19 mouse cellular contexts compared by ENCODE assay signal in genomic region chr13:63529602-63530370, GRCm38 (mm10). TPM values are rescaled to one million over a fixed set of nuclear protein-coding genes. Genes with fewer than 3 reads are reported as not detected.
DNase-seq lines count a peak whose midpoint lies in the region; ATAC-seq and TF ChIP-seq lines count a peak whose summit lies in the region.
"Had no signal": no experiment of that assay in that cellular context is flagged by ENCODE, and none has a peak within 500 bp of the region (broad histone marks: within the 10 kb centered on the region; RNA-seq: fewer than 3 reads in every experiment).

No protein-coding gene starts in this region.

- H3K9me3 ChIP-seq in hindbrain, embryonic 12.5 days (replicated peaks), result no peaks in the 10 kb centered on the region
- H3K9me3 ChIP-seq in hindbrain, postnatal 0 days (ENCODE audit: low read length), result no peaks in the 10 kb centered on the region
- H3K9me3 ChIP-seq in lung, embryonic 16.5 days (ENCODE audit: control insufficient read depth, low read length), result no peaks in the 10 kb centered on the region
- H3K9me3 ChIP-seq in embryonic facial prominence, embryonic 14.5 days (ENCODE audit: control insufficient read depth, low read length), result no peaks in the 10 kb centered on the region
- no peaks in the 10 kb centered on the region for H3K9me3 ChIP-seq in stomach, embryonic 15.5 days
- H3K9me3 ChIP-seq in heart, embryonic 10.5 days, result no peaks in the 10 kb centered on the region
- H3K9me3 ChIP-seq: G1E; midbrain, embryonic 10.5 days had no signal

- no peak overlapping the region for H3K4me2 ChIP-seq in hindbrain, embryonic 12.5 days (replicated peaks)
- no peak overlapping the region for H3K4me2 ChIP-seq in hindbrain, postnatal 0 days (ENCODE audit: low read depth, low read length)
- no peak overlapping the region for H3K4me2 ChIP-seq in lung, embryonic 16.5 days (ENCODE audit: low read depth, low read length)
- H3K4me2 ChIP-seq in embryonic facial prominence, embryonic 14.5 days (ENCODE audit: low read depth, low read length), result no peak overlapping the region
- H3K4me2 ChIP-seq in stomach, embryonic 15.5 days, result no peak overlapping the region

- H3K4me1 ChIP-seq in hindbrain, embryonic 12.5 days, result peaks cover 57% of the 10 kb centered on the region
- H3K4me1 ChIP-seq in hindbrain, postnatal 0 days (ENCODE audit: insufficient read depth, low read length), result peaks cover 4% of the 10 kb centered on the region; the same call in 1 of the 2 replicates
- peaks cover 64% of the 10 kb centered on the region for H3K4me1 ChIP-seq in lung, embryonic 16.5 days (replicated peaks; ENCODE audit: control insufficient read depth, insufficient read depth, low read length)
- H3K4me1 ChIP-seq in lung, adult 2 months (ENCODE audit: control insufficient read depth, insufficient read depth, low read length), result peaks cover 8% of the 10 kb centered on the region
- H3K4me1 ChIP-seq in embryonic facial prominence, embryonic 14.5 days (ENCODE audit: control insufficient read depth, insufficient read depth, low read length), result peaks cover 52% of the 10 kb centered on the region
- H3K4me1 ChIP-seq in stomach, embryonic 15.5 days, result peaks cover 42% of the 10 kb centered on the region
- peaks cover 23% of the 10 kb centered on the region for H3K4me1 ChIP-seq in heart, embryonic 10.5 days

- no peak overlapping the region for H3K27ac ChIP-seq in hindbrain, embryonic 12.5 days
- H3K27ac ChIP-seq in hindbrain, postnatal 0 days, result no peak overlapping the region
- peak overlapping the region; percentile 65 for H3K27ac ChIP-seq in lung, embryonic 16.5 days (ENCODE audit: low read length)
- peak overlapping the region; percentile 71; the same call in 1 of the 2 replicates for H3K27ac ChIP-seq in embryonic facial prominence, embryonic 14.5 days (replicated peaks; ENCODE audit: low read depth, low read length)
- peak overlapping the region; percentile 13 for H3K27ac ChIP-seq in stomach, embryonic 15.5 days
- H3K27ac ChIP-seq in heart, embryonic 10.5 days, result no peak overlapping the region
- H3K27ac ChIP-seq: heart, adult 2 months had no signal

- peaks cover 68% of the 10 kb centered on the region for H3K36me3 ChIP-seq in hindbrain, embryonic 12.5 days
- peaks cover 32% of the 10 kb centered on the region for H3K36me3 ChIP-seq in hindbrain, postnatal 0 days (ENCODE audit: insufficient read depth, low read length)
- H3K36me3 ChIP-seq in lung, embryonic 16.5 days (ENCODE audit: control insufficient read depth, insufficient read depth, low read length), result peaks cover 70% of the 10 kb centered on the region
- peaks cover 82% of the 10 kb centered on the region for H3K36me3 ChIP-seq in embryonic facial prominence, embryonic 14.5 days (ENCODE audit: control insufficient read depth, insufficient read depth, low read length)
- peaks cover 25% of the 10 kb centered on the region for H3K36me3 ChIP-seq in stomach, embryonic 15.5 days
- peaks cover 100% of the 10 kb centered on the region for H3K36me3 ChIP-seq in heart, embryonic 10.5 days

- no peaks in the 10 kb centered on the region for H3K27me3 ChIP-seq in hindbrain, embryonic 12.5 days
- no peaks in the 10 kb centered on the region for H3K27me3 ChIP-seq in hindbrain, postnatal 0 days (ENCODE audit: insufficient read depth, low read length)
- no peaks in the 10 kb centered on the region for H3K27me3 ChIP-seq in lung, embryonic 16.5 days (ENCODE audit: control insufficient read depth, insufficient read depth, low read depth, low read length)
- H3K27me3 ChIP-seq in embryonic facial prominence, embryonic 14.5 days (replicated peaks; ENCODE audit: control insufficient read depth, insufficient read depth, low read length), result no peaks in the 10 kb centered on the region
- H3K27me3 ChIP-seq in stomach, embryonic 15.5 days (replicated peaks), result no peaks in the 10 kb centered on the region
- H3K27me3 ChIP-seq in heart, embryonic 10.5 days (ENCODE audit: insufficient read depth, poor library complexity, severe bottlenecking), result no peaks in the 10 kb centered on the region

- TF ChIP-seq CTCF in hindbrain, postnatal 0 days (IDR thresholded peaks at IDR 0.05; ENCODE audit: low read depth), result no peak
- TF ChIP-seq CTCF in lung, adult 2 months (IDR thresholded peaks at IDR 0.05; ENCODE audit: insufficient read depth, low read length), result no peak

- TF ChIP-seq POLR2A in lung, adult 2 months (IDR thresholded peaks at IDR 0.05; ENCODE audit: borderline replicate concordance, extremely low read depth, low read depth, low read length), result no peak

- peak; percentile 21; the same call in 1 of the 2 replicates for ATAC-seq in hindbrain, embryonic 12.5 days (ENCODE audit: low FRiP score)
- ATAC-seq in hindbrain, postnatal 0 days, result no peak
- peak; percentile 20; the same call in 1 of the 2 replicates for ATAC-seq in lung, embryonic 16.5 days (ENCODE audit: low read depth)
- no peak for ATAC-seq in embryonic facial prominence, embryonic 14.5 days (ENCODE audit: low read depth)
- no peak for ATAC-seq in stomach, embryonic 15.5 days (ENCODE audit: insufficient read depth, low FRiP score, low read depth)
- ATAC-seq: forebrain, embryonic 16.5 days; liver, postnatal 0 days had no signal

- no peak overlapping the region for H3K9ac ChIP-seq in hindbrain, embryonic 12.5 days
- H3K9ac ChIP-seq in hindbrain, postnatal 0 days (replicated peaks; ENCODE audit: low read length), result no peak overlapping the region
- H3K9ac ChIP-seq in lung, embryonic 16.5 days (ENCODE audit: low read length), result no peak overlapping the region
- no peak overlapping the region for H3K9ac ChIP-seq in embryonic facial prominence, embryonic 14.5 days (ENCODE audit: low read depth, low read length)
- no peak overlapping the region for H3K9ac ChIP-seq in stomach, embryonic 15.5 days
- H3K9ac ChIP-seq: liver, postnatal 0 days had no signal

- DNase-seq in hindbrain, postnatal 0 days (ENCODE audit: low spot score), result no peak
- DNase-seq in lung, adult 2 months, result no peak
- no peak for DNase-seq in embryonic facial prominence, embryonic 14.5 days (ENCODE audit: low spot score)
- DNase-seq in heart, embryonic 10.5 days (ENCODE audit: low spot score), result no peak
- no peak for DNase-seq in kidney, postnatal 36 days
- DNase-seq: adrenal gland, adult 2 months; B cell, adult 2 months; cerebellum, adult 2 months; heart, adult 2 months; heart, postnatal 14 days; kidney, adult 2 months; liver, postnatal 0 days; retina, postnatal 1 day had no signal

- no peak overlapping the region for H3K4me3 ChIP-seq in hindbrain, embryonic 12.5 days
- H3K4me3 ChIP-seq in hindbrain, postnatal 0 days (ENCODE audit: low read length), result no peak overlapping the region
- no peak overlapping the region for H3K4me3 ChIP-seq in lung, embryonic 16.5 days (ENCODE audit: low read length)
- no peak overlapping the region for H3K4me3 ChIP-seq in lung, adult 2 months (replicated peaks; ENCODE audit: extremely low read depth, low read depth, low read length)
- H3K4me3 ChIP-seq in embryonic facial prominence, embryonic 14.5 days (ENCODE audit: low read depth, low read length), result no peak overlapping the region
- no peak overlapping the region for H3K4me3 ChIP-seq in stomach, embryonic 15.5 days (replicated peaks)
- no peak overlapping the region for H3K4me3 ChIP-seq in heart, embryonic 10.5 days
- H3K4me3 ChIP-seq: heart, adult 2 months; midbrain, embryonic 10.5 days had no signal

- 49% methylated on average over 3 of the region's 3 CpGs for WGBS in hindbrain, embryonic 12.5 days
- 51% methylated on average over 3 of the region's 3 CpGs for WGBS in hindbrain, postnatal 0 days
- 35% methylated on average over 3 of the region's 3 CpGs for WGBS in lung, embryonic 16.5 days
- 47% methylated on average over 3 of the region's 3 CpGs for WGBS in lung, adult 2 months
- 37% methylated on average over 3 of the region's 3 CpGs for WGBS in embryonic facial prominence, embryonic 14.5 days
- WGBS in stomach, embryonic 15.5 days, result 44% methylated on average over 3 of the region's 3 CpGs
- 67% methylated on average over 3 of the region's 3 CpGs for WGBS in heart, embryonic 10.5 days

RNA-seq across cellular contexts. Expression of gene Fancc, which starts 32.7 kb away (rescaled TPM):
- polyA plus RNA-seq in hindbrain, embryonic 12.5 days (2016; fragmentation: Nextera tagmentation; extraction: Ambion mirVana), result 20.4 and 23.0 TPM in 2 replicates
- total RNA-seq in hindbrain, postnatal 0 days (2014; rRNA removed), result 17.7 and 25.9 TPM in 2 replicates
- polyA plus RNA-seq in hindbrain, postnatal 0 days (2015; fragmentation: Nextera tagmentation; extraction: Ambion mirVana), result 11.4 and 11.9 TPM in 2 replicates
- polyA plus RNA-seq in lung, embryonic 16.5 days (2015; fragmentation: Nextera tagmentation; extraction: Ambion mirVana), result 26.7 and 27.8 TPM in 2 replicates
- polyA plus RNA-seq in lung, adult 2 months (2012; rRNA removed), result 12.6 and 18.6 TPM in 2 replicates
- polyA plus RNA-seq in embryonic facial prominence, embryonic 14.5 days (2014; fragmentation: Nextera tagmentation; extraction: Ambion mirVana), result 17.1 and 17.3 TPM in 2 replicates
- polyA plus RNA-seq in stomach, embryonic 15.5 days (2015; fragmentation: Nextera tagmentation; extraction: Ambion mirVana), result 17.8 and 18.6 TPM in 2 replicates
- polyA plus RNA-seq in heart, embryonic 10.5 days (2016; fragmentation: Nextera tagmentation; extraction: Ambion mirVana), result 15.8 and 18.3 TPM in 2 replicates

RNA-seq across cellular contexts. Expression of gene Ptch1, which starts 43.6 kb away (rescaled TPM):
- polyA plus RNA-seq in hindbrain, embryonic 12.5 days (2016; fragmentation: Nextera tagmentation; extraction: Ambion mirVana), result 22.7 and 24.3 TPM in 2 replicates
- 39.0 and 58.4 TPM in 2 replicates for total RNA-seq in hindbrain, postnatal 0 days (2014; rRNA removed)
- 9.6 and 10.4 TPM in 2 replicates for polyA plus RNA-seq in hindbrain, postnatal 0 days (2015; fragmentation: Nextera tagmentation; extraction: Ambion mirVana)
- 33.4 and 34.2 TPM in 2 replicates for polyA plus RNA-seq in lung, embryonic 16.5 days (2015; fragmentation: Nextera tagmentation; extraction: Ambion mirVana)
- polyA plus RNA-seq in lung, adult 2 months (2012; rRNA removed), result 41.4 and 47.6 TPM in 2 replicates
- 22.7 and 23.2 TPM in 2 replicates for polyA plus RNA-seq in embryonic facial prominence, embryonic 14.5 days (2014; fragmentation: Nextera tagmentation; extraction: Ambion mirVana)
- 32.1 and 34.3 TPM in 2 replicates for polyA plus RNA-seq in stomach, embryonic 15.5 days (2015; fragmentation: Nextera tagmentation; extraction: Ambion mirVana)
- 8.1 and 16.9 TPM in 2 replicates for polyA plus RNA-seq in heart, embryonic 10.5 days (2016; fragmentation: Nextera tagmentation; extraction: Ambion mirVana)

Comparison
In these comparisons a context has a peak if more than half of its experiments do, and no peak if none do; other contexts are left out.
1. ATAC-seq: peak in hindbrain, embryonic 12.5 days (single experiment) and lung, embryonic 16.5 days (single experiment); none in hindbrain, postnatal 0 days (single experiment), embryonic facial prominence, embryonic 14.5 days (single experiment) and stomach, embryonic 15.5 days (single experiment).
2. H3K27ac ChIP-seq: peak in lung, embryonic 16.5 days (single experiment), embryonic facial prominence, embryonic 14.5 days (single experiment) and stomach, embryonic 15.5 days (single experiment); none in hindbrain, embryonic 12.5 days (single experiment), hindbrain, postnatal 0 days (single experiment) and heart, embryonic 10.5 days (single experiment).